Mouse (Mus musculus): ENCODE data around the gene Panx1.

DNA sequence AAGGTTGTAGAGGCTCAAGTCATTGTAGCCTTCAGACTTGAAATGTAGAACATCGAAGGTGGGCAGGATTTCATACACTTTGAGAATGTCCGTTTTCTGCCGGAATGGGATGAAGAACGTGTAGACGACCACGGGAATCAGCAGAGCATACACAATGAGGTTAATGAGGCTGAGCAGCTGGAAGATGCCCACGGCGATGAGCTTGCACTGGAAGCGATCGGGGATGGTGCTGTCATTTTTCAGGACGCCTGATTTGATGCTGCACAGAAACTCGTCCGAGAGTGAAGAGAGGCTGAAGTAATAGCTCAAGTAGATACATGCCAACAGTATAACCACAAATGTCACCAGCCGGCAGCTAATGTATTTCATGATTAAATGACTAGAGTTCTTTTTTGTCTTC, 37.7 kb downstream of the Panx1 start:
- TF ChIP-seq CTCF (conservative IDR thresholded peaks at IDR 0.05; ENCODE audit: low read length) = no peak
- TF ChIP-seq POU5F1 (IDR thresholded peaks at IDR 0.05; ENCODE audit: borderline replicate concordance, low read length) = no peak
- TF ChIP-seq NANOG (IDR thresholded peaks at IDR 0.05; ENCODE audit: borderline replicate concordance, low read length) = no peak

All from E14TG2a.4 (cell line).